Mouse (Mus musculus) kidney, adult 2 months (tissue): ENCODE measurements around the gene P2rx4. TPM values are rescaled to one million over a fixed set of nuclear protein-coding genes. Genes with fewer than 3 reads are reported as not detected.
A peak's percentile ranks its signal among the peaks of the same experiment; 100 is the strongest.

Source experiments
- DNase-seq: peaks from one replicate; pipeline ENCODE4 v3.0.0; 2021
- H3K27ac ChIP-seq: fragments of 200-500 bp; 2 replicates; pipeline ENCODE4 v1.5.1; 2012; ENCODE audit warnings: low read depth, low read length, control low read depth, inconsistent platforms; ENCODE audit not compliant: insufficient read depth
- H3K27me3 ChIP-seq: fragments of 200-500 bp; replicated peaks from 2 replicates; pipeline ENCODE4 v1.6.1; 2012; ENCODE audit warnings: mild to moderate bottlenecking, moderate library complexity, low read length, inconsistent platforms; ENCODE audit not compliant: control insufficient read depth, insufficient read depth
- H3K36me3 ChIP-seq: fragments of 200-500 bp; 2 replicates; pipeline ENCODE4 v1.6.1; 2012; ENCODE audit warnings: mild to moderate bottlenecking, moderate library complexity, low read length, inconsistent platforms; ENCODE audit not compliant: control insufficient read depth, insufficient read depth
- H3K4me1 ChIP-seq: fragments of 200-500 bp; 2 replicates; pipeline ENCODE4 v1.6.1; 2011; ENCODE audit warnings: low read length; ENCODE audit not compliant: control insufficient read depth, insufficient read depth
- H3K4me3 ChIP-seq: fragments of 200-500 bp; 2 replicates; pipeline ENCODE4 v1.5.1; 2011; ENCODE audit warnings: mild to moderate bottlenecking, low read depth, low read length, control low read depth; ENCODE audit not compliant: insufficient read depth
- CTCF ChIP-seq: fragments of 200-500 bp; conservative IDR thresholded peaks from 2 replicates; pipeline ENCODE4 v1.5.1; 2011; ENCODE audit warnings: low read depth, mild to moderate bottlenecking, control low read depth, low read length, moderate library complexity, mixed read lengths; ENCODE audit not compliant: insufficient read depth, insufficient read length
- POLR2A ChIP-seq: fragments of 200-500 bp; IDR thresholded peaks from one replicate; pipeline ENCODE4 v1.6.1; 2011; ENCODE audit warnings: low read depth, low read length, control low read depth
- WGBS: fragments of 180-500 bp; shearing (Covaris S2); methylation state at CpG from one replicate; pipeline ENCODE4 v1.1.7; 2018; 5-methylcytosine and 5-hydroxymethylcytosine counted together
- polyA plus RNA-seq: library from polyadenylated mRNA; depleted of rRNA; stranded (reverse); fragments of >200 nt; gene quantifications from 2 replicates; pipeline ENCODE4 v1.2.3, GENCODE M21; 2012

Gene P2rx4
- polyA plus RNA-seq, 1 experiment: 81.6 TPM

DNA sequence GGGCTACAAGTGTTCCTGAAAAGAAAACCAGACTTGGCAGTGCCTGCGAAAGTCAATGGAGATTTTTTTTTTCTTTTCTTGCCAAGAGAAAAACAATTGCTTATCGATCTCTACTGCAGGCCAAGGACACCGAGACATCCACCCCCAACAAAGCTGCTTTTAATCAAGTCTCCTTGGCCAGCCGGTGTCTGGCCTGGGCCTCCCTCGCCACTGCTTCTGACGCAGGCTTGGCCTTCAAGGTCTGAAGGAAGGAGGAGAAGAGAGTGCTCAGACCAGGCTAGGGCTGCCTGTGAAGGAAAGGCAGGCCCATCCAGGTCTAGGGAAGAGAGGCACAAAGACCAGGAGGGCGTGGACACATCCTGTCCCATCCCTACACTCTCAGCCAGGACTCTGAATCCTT is 63.0 kb downstream of the P2rx4 start:
- 51% methylated on average over 7 of the region's 7 CpGs for WGBS
- H3K4me1 ChIP-seq: peaks cover 5% of the 10 kb centered on the region
- peak overlapping the region; percentile 96 for H3K27ac ChIP-seq
- no peak for DNase-seq
- H3K27me3 ChIP-seq: no peaks in the 10 kb centered on the region
- TF ChIP-seq POLR2A (no peak), CTCF (no peak)
- no peak overlapping the region for H3K4me3 ChIP-seq
- no peaks in the 10 kb centered on the region for H3K36me3 ChIP-seq

- TF ChIP-seq POLR2A (no peak), CTCF (no peak)
- H3K36me3 ChIP-seq: no peaks in the 10 kb centered on the region
- no peaks in the 10 kb centered on the region for H3K27me3 ChIP-seq
- H3K4me3 ChIP-seq: no peak overlapping the region
- peak overlapping the region; percentile 96 for H3K27ac ChIP-seq
- peak; percentile 89 for DNase-seq
- 29% methylated on average over 10 of the region's 10 CpGs for WGBS
- peaks cover 5% of the 10 kb centered on the region for H3K4me1 ChIP-seq
Observed at GRCm38 (mm10) chr5:122770806-122771261, 63.5 kb downstream of the P2rx4 start.

GRCm38 (mm10) chr5:122771428-122771827 is 64.1 kb downstream of the P2rx4 start:
- H3K27ac ChIP-seq: peak overlapping the region; percentile 62; the same call in 1 of the 2 replicates
- H3K36me3 ChIP-seq: no peaks in the 10 kb centered on the region
- 73% methylated on average over 9 of the region's 9 CpGs for WGBS

GRCm38 (mm10) chr5:122773756-122774155 is 66.4 kb downstream of the P2rx4 start:
- H3K27ac ChIP-seq: no peak overlapping the region
- DNase-seq: no peak
- H3K27me3 ChIP-seq: no peaks in the 10 kb centered on the region
- H3K4me1 ChIP-seq: peaks cover 5% of the 10 kb centered on the region
- no peaks in the 10 kb centered on the region for H3K36me3 ChIP-seq
- TF ChIP-seq POLR2A: no peak
- TF ChIP-seq CTCF: no peak
- WGBS: 89% methylated on average over 11 of the region's 11 CpGs
- no peak overlapping the region for H3K4me3 ChIP-seq

More at GRCm38 (mm10) chr5:122771428-122771827, 64.1 kb downstream of the P2rx4 start:
- Histone ChIP-seq H3K27me3 (no peaks in the 10 kb centered on the region), H3K4me1 (peaks cover 5% of the 10 kb centered on the region), H3K4me3 (no peak overlapping the region)
- no peak for DNase-seq
- TF ChIP-seq CTCF: no peak
- no peak for TF ChIP-seq POLR2A

GRCm38 (mm10) chr5:122774743-122775611 is 67.6 kb downstream of the P2rx4 start:
- no peaks in the 10 kb centered on the region for H3K27me3 ChIP-seq
- no peak overlapping the region for H3K4me3 ChIP-seq
- WGBS: 44% methylated on average over 28 of the region's 28 CpGs
- H3K27ac ChIP-seq: no peak overlapping the region
- DNase-seq: no peak
- H3K4me1 ChIP-seq: peaks cover 5% of the 10 kb centered on the region
- H3K36me3 ChIP-seq: no peaks in the 10 kb centered on the region
- TF ChIP-seq POLR2A (no peak), CTCF (no peak)

DNA sequence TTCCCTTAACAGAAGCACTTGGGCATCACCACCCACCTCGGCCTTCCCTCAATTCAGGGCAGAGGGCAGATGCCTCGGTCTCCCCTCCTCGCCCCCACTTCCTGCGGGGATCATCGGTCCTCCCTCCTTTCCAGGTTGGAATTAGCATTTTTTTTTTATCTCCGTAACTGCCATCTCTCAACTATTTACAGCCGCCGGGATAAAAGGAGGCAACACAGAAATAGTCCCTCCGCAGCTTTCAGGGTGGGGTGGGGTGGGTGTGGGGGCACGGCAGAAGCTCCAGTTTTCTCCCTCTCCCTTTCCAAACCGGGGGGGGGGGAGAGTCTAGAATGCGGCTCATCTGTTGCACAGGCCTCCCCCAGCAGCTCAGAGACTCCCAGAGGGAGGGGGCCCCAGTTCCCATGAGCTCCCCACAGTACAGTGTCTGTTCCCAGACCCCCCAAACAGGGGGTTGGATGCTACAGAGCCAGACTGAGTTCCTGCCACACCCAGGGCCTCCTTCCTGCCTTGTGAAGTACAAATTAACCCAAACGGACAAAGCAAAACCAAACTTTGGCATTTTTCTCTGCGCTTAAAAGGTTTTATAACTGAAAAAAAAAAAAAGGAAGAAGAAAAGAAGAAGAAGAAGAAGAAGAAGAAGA is 68.4 kb downstream of the P2rx4 start:
- Histone ChIP-seq H3K36me3 (no peaks in the 10 kb centered on the region), H3K4me3 (no peak overlapping the region), H3K27me3 (no peaks in the 10 kb centered on the region), H3K27ac (no peak overlapping the region), H3K4me1 (no peaks in the 10 kb centered on the region)
- no peak for DNase-seq
- 54% methylated on average over 14 of the region's 14 CpGs for whole genome bisulfite sequencing
- no peak for TF ChIP-seq CTCF
- TF ChIP-seq POLR2A: no peak

- Histone ChIP-seq H3K27me3 (no peaks in the 10 kb centered on the region), H3K4me3 (no peak overlapping the region), H3K27ac (no peak overlapping the region), H3K4me1 (no peaks in the 10 kb centered on the region), H3K36me3 (no peaks in the 10 kb centered on the region)
- no peak for DNase-seq
- 63% methylated on average over 2 of the region's 2 CpGs for WGBS
- TF ChIP-seq POLR2A (no peak), CTCF (no peak)
Observed at GRCm38 (mm10) chr5:122777322-122777721, 70.0 kb downstream of the P2rx4 start.
